Mouse (Mus musculus) megakaryocyte, embryonic 14.5 days (primary cell): ENCODE results near the gene Nlrx1.

Source experiments
- FLI1 ChIP-seq: IDR thresholded peaks from 2 replicates; pipeline ENCODE4 v1.6.1; 2012; ENCODE audit warnings: low read length, inconsistent platforms, mixed read lengths
- GATA1 ChIP-seq: IDR thresholded peaks from 3 replicates; pipeline ENCODE4 v1.6.1; 2012; ENCODE audit warnings: mixed read lengths, low read length, inconsistent platforms, borderline replicate concordance

DNA sequence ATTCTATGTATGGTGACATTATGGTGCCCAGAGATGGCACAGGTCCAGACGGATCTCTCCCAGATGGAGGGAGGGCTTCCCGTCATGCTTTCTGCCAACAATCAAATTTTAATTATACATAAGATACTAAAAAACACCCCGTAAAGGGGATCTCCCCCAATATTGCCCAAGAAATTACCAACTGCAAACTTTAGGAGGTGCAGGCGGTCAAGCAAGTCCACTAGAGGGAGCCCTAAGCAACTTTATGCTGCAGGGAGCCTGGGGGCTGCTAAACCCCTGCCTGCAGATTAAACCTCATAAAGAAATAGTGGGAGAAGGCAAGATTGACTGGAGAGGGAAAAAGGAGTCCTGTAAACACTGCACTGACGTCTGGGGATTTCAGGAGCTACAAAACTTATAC is 29.0 kb downstream of the Nlrx1 start:
- TF ChIP-seq GATA1 = no peak
- no peak for TF ChIP-seq FLI1
